Mouse (Mus musculus): ENCODE data around the gene Neto2.

DNA sequence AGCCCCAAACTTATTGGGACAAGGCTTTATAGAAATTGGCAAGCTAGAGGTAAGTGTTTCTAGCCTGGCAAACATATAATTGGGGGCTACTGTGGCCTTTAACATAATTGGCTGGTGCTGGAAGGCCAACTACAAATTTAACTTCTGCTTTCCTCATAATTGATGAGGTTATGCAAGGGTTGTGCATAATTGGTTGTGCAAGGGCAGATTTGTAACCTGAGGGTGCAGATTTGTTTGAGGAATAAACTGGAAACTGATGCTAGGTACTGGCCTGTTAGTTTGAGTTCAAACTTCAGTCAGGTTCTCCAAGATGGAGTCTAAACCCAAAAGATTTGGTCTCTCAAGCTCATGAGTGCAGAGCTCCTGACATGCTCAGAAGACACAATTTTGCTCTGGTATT lies 92.9 kb downstream of the Neto2 start:
- TF ChIP-seq CTCF (conservative IDR thresholded peaks at IDR 0.05; ENCODE audit: low read length) (no peak), NANOG (IDR thresholded peaks at IDR 0.05; ENCODE audit: borderline replicate concordance, low read length) (no peak), POU5F1 (IDR thresholded peaks at IDR 0.05; ENCODE audit: borderline replicate concordance, low read length) (no peak)

Data from E14TG2a.4 (cell line).